In genomic region chr1:136233892-136234594, GRCm38 (mm10) we compare ENCODE assay signal across 8 mouse cellular contexts. TPM values are rescaled to one million over a fixed set of nuclear protein-coding genes. Genes with fewer than 3 reads are reported as not detected.
DNase-seq lines count a peak whose midpoint lies in the region; ATAC-seq and TF ChIP-seq lines count a peak whose summit lies in the region.

Gene Inava (minus strand): TSS chr1:136234264.

- peak within 1 kb of the TSS; percentile 65 for H3K9ac ChIP-seq in forebrain, embryonic 16.5 days (replicated peaks; ENCODE audit: low read depth, low read length)
- peak within 1 kb of the TSS; percentile 71 for H3K9ac ChIP-seq in kidney, embryonic 16.5 days (replicated peaks; ENCODE audit: low read length)
- 0 out of 2 replicates have a peak within 1 kb of the TSS, but pooled peaks have one; percentile 30 for H3K9ac ChIP-seq in liver, postnatal 0 days (replicated peaks)

- H3K9me3 ChIP-seq in forebrain, embryonic 16.5 days (ENCODE audit: control insufficient read depth, low read length), result no peaks in the 10 kb centered on the region
- H3K9me3 ChIP-seq in kidney, embryonic 16.5 days (ENCODE audit: low read length), result no peaks in the 10 kb centered on the region
- no peaks in the 10 kb centered on the region for H3K9me3 ChIP-seq in liver, postnatal 0 days (ENCODE audit: low read length)

- no peak for TF ChIP-seq EP300 in liver, postnatal 0 days (IDR thresholded peaks at IDR 0.05; ENCODE audit: low read depth)

- no peaks in the 10 kb centered on the region for H3K27me3 ChIP-seq in forebrain, embryonic 16.5 days (replicated peaks; ENCODE audit: control insufficient read depth, insufficient read depth, low read length)
- no peaks in the 10 kb centered on the region for H3K27me3 ChIP-seq in kidney, embryonic 16.5 days (ENCODE audit: insufficient read depth, low read length)
- peaks cover 30% of the 10 kb centered on the region for H3K27me3 ChIP-seq in liver, postnatal 0 days (ENCODE audit: insufficient read depth, low read length)

- H3K4me2 ChIP-seq in forebrain, embryonic 16.5 days (ENCODE audit: low read length), result peak within 1 kb of the TSS; percentile 88
- peak within 1 kb of the TSS; percentile 87 for H3K4me2 ChIP-seq in kidney, embryonic 16.5 days (replicated peaks; ENCODE audit: low read depth, low read length)
- H3K4me2 ChIP-seq in liver, postnatal 0 days (ENCODE audit: low read depth, low read length), result peak within 1 kb of the TSS; percentile 87

- TF ChIP-seq CTCF in liver, postnatal 0 days (IDR thresholded peaks at IDR 0.05; ENCODE audit: low read depth), result no peak; the same call in 1 of the 2 replicates

- peak within 1 kb of the TSS; percentile 72 for H3K4me3 ChIP-seq in forebrain, embryonic 16.5 days (replicated peaks; ENCODE audit: low read length)
- peak within 1 kb of the TSS; percentile 67 for H3K4me3 ChIP-seq in kidney, embryonic 16.5 days (ENCODE audit: low read length)
- H3K4me3 ChIP-seq in liver, postnatal 0 days (ENCODE audit: low read depth, low read length), result peak within 1 kb of the TSS; percentile 57

- H3K36me3 ChIP-seq in forebrain, embryonic 16.5 days (ENCODE audit: control insufficient read depth, insufficient read depth), result no peaks in the 10 kb centered on the region
- H3K36me3 ChIP-seq in kidney, embryonic 16.5 days (ENCODE audit: insufficient read depth, low read length), result no peaks in the 10 kb centered on the region
- H3K36me3 ChIP-seq in liver, postnatal 0 days (replicated peaks; ENCODE audit: insufficient read depth, low read length), result no peaks in the 10 kb centered on the region

- H3K4me1 ChIP-seq in forebrain, embryonic 16.5 days (replicated peaks; ENCODE audit: control insufficient read depth, insufficient read depth, low read length), result peaks cover 36% of the 10 kb centered on the region
- peaks cover 32% of the 10 kb centered on the region for H3K4me1 ChIP-seq in kidney, embryonic 16.5 days (ENCODE audit: insufficient read depth, low read length)
- peaks cover 13% of the 10 kb centered on the region for H3K4me1 ChIP-seq in liver, postnatal 0 days (ENCODE audit: insufficient read depth)

- peak within 1 kb of the TSS; percentile 19 for H3K27ac ChIP-seq in forebrain, embryonic 16.5 days (ENCODE audit: low read length)
- H3K27ac ChIP-seq in kidney, embryonic 16.5 days (ENCODE audit: low read length), result peak within 1 kb of the TSS; percentile 81
- no peak within 1 kb of the TSS for H3K27ac ChIP-seq in liver, postnatal 0 days (ENCODE audit: low read depth)

- peak; percentile 83 for ATAC-seq in forebrain, embryonic 16.5 days
- ATAC-seq in kidney, embryonic 16.5 days (ENCODE audit: low FRiP score, low TSS enrichment), result peak; percentile 88
- peak; percentile 47 for ATAC-seq in liver, postnatal 0 days
- ATAC-seq in neutrophil, adult 5-6 weeks (ENCODE audit: extremely low read depth, insufficient number of reproducible peaks, low FRiP score, poor library complexity, severe bottlenecking), result peak; percentile 18; the same call in 1 of the 2 replicates

- DNase-seq in urinary bladder, adult 2 months (ENCODE audit: low spot score), result no peak
- no peak for DNase-seq in urinary bladder, postnatal 36 days (ENCODE audit: low spot score in 2 of 2)
- peak; percentile 31 for DNase-seq in cerebellum, adult 11-12 months
- DNase-seq in liver, postnatal 0 days, result peak; percentile 38
- no peak for DNase-seq in c-Kit-positive CD71-positive TER-119-positive erythroid progenitor cells, embryonic 14.5 days (ENCODE audit: low spot score)

- 0% methylated on average over 45 of the region's 51 CpGs for WGBS in forebrain, embryonic 16.5 days
- WGBS in kidney, embryonic 16.5 days, result under 1% methylated on average over 37 of the region's 51 CpGs
- WGBS in liver, postnatal 0 days (ENCODE audit: insufficient replicate concordance), result 3% methylated on average over 41 of the region's 51 CpGs

RNA-seq across cellular contexts. Expression of gene Inava, which starts in this region (rescaled TPM):
- polyA plus RNA-seq in urinary bladder, adult 2 months (2012; rRNA removed), result 22.4 and 24.3 TPM in 2 replicates
- polyA plus RNA-seq in forebrain, embryonic 16.5 days (2015; fragmentation: Nextera tagmentation; extraction: Ambion mirVana), result 4.2 and 5.2 TPM in 2 replicates
- 20.2 and 22.2 TPM in 2 replicates for polyA plus RNA-seq in kidney, embryonic 16.5 days (2015; fragmentation: Nextera tagmentation; extraction: Ambion mirVana)
- 0.09 TPM in 2 replicates for polyA plus RNA-seq in liver, postnatal 0 days (2015; fragmentation: Nextera tagmentation; extraction: Ambion mirVana)
- not detected in 2 replicates for total RNA-seq in neutrophil, adult 5-6 weeks (2017)

Comparison
In these comparisons a context has a peak if more than half of its experiments do, and no peak if none do; other contexts are left out.
1. Peak in DNase-seq, ATAC-seq, H3K4me3 ChIP-seq, H3K9ac ChIP-seq and H3K4me2 ChIP-seq in liver, postnatal 0 days; RNA of the gene not detected or under 1 TPM.
2. Peak in ATAC-seq in neutrophil, adult 5-6 weeks; RNA of the gene not detected or under 1 TPM.
3. ATAC-seq: peak in every context shown above with its lines; median percentile 88 in kidney, embryonic 16.5 days; 83 in forebrain, embryonic 16.5 days; 47 in liver, postnatal 0 days; 18 in neutrophil, adult 5-6 weeks.